8 mouse cellular contexts compared by ENCODE assay signal in genomic region chr12:12972756-12973435, GRCm38 (mm10). TPM values are rescaled to one million over a fixed set of nuclear protein-coding genes. Genes with fewer than 3 reads are reported as not detected.
DNase-seq lines count a peak whose midpoint lies in the region; ATAC-seq and TF ChIP-seq lines count a peak whose summit lies in the region.
"Had no signal": no experiment of that assay in that cellular context is flagged by ENCODE, and none has a peak within 500 bp of the region (broad histone marks: within the 10 kb centered on the region; RNA-seq: fewer than 3 reads in every experiment).

No protein-coding gene starts in this region.

- H3K27ac ChIP-seq in stomach, embryonic 14.5 days (ENCODE audit: low read length) = peak overlapping the region; percentile 55; the same call in 1 of the 2 replicates
- H3K27ac ChIP-seq in stomach, postnatal 0 days (replicated peaks) = no peak overlapping the region
- peak overlapping the region; percentile 21; the same call in 1 of the 2 replicates for H3K27ac ChIP-seq in intestine, embryonic 16.5 days (ENCODE audit: low read length)
- no peak overlapping the region for H3K27ac ChIP-seq in forebrain, embryonic 16.5 days (ENCODE audit: low read length)

- no peak for DNase-seq in stomach, postnatal 0 days (ENCODE audit: low spot score)
- peak; percentile 34 for DNase-seq in heart, adult 8-10 months (ENCODE audit: low spot score)
- DNase-seq in layer of hippocampus, adult 8-10 months (ENCODE audit: low spot score in 2 of 2) = no peak
- no peak for DNase-seq in natural killer cell, adult 2 months (ENCODE audit: low spot score in 2 of 2)
- DNase-seq: cerebellum, adult 9-11 months had no signal

- no peak overlapping the region for H3K4me3 ChIP-seq in stomach, embryonic 14.5 days (ENCODE audit: low read depth, low read length)
- H3K4me3 ChIP-seq in stomach, postnatal 0 days (ENCODE audit: low read depth, low read length) = no peak overlapping the region
- H3K4me3 ChIP-seq in intestine, embryonic 16.5 days (ENCODE audit: low read length) = no peak overlapping the region
- H3K4me3 ChIP-seq in forebrain, embryonic 16.5 days (replicated peaks; ENCODE audit: low read length) = no peak overlapping the region

- no peak for ATAC-seq in stomach, embryonic 14.5 days (ENCODE audit: insufficient number of reproducible peaks, insufficient read depth, low FRiP score, low read depth)
- ATAC-seq in stomach, postnatal 0 days (ENCODE audit: low FRiP score, low TSS enrichment) = no peak
- 0 out of 2 replicates have a peak, but pooled peaks have one; percentile 46 for ATAC-seq in intestine, embryonic 16.5 days
- no peak for ATAC-seq in forebrain, embryonic 16.5 days

- H3K4me2 ChIP-seq in stomach, embryonic 14.5 days (replicated peaks; ENCODE audit: low read depth, low read length) = no peak overlapping the region
- H3K4me2 ChIP-seq in stomach, postnatal 0 days (replicated peaks; ENCODE audit: low read depth) = no peak overlapping the region
- no peak overlapping the region for H3K4me2 ChIP-seq in intestine, embryonic 16.5 days (ENCODE audit: low read depth, low read length)
- no peak overlapping the region for H3K4me2 ChIP-seq in forebrain, embryonic 16.5 days (ENCODE audit: low read length)

- no peak overlapping the region for H3K9ac ChIP-seq in stomach, embryonic 14.5 days (replicated peaks; ENCODE audit: low read depth, low read length)
- no peak overlapping the region for H3K9ac ChIP-seq in stomach, postnatal 0 days (ENCODE audit: low read length)
- H3K9ac ChIP-seq in intestine, embryonic 16.5 days (ENCODE audit: low read depth, low read length) = no peak overlapping the region
- no peak overlapping the region for H3K9ac ChIP-seq in forebrain, embryonic 16.5 days (replicated peaks; ENCODE audit: low read depth, low read length)

- 23% methylated on average over 8 of the region's 8 CpGs for WGBS in stomach, embryonic 14.5 days
- WGBS in stomach, postnatal 0 days = 39% methylated on average over 8 of the region's 8 CpGs
- WGBS in intestine, embryonic 16.5 days = 35% methylated on average over 8 of the region's 8 CpGs
- WGBS in forebrain, embryonic 16.5 days = 69% methylated on average over 8 of the region's 8 CpGs

- no peaks in the 10 kb centered on the region for H3K9me3 ChIP-seq in stomach, embryonic 14.5 days (ENCODE audit: control insufficient read depth, low read depth, low read length)
- H3K9me3 ChIP-seq in stomach, postnatal 0 days (ENCODE audit: control insufficient read depth, low read length) = no peaks in the 10 kb centered on the region
- no peaks in the 10 kb centered on the region for H3K9me3 ChIP-seq in intestine, embryonic 16.5 days (ENCODE audit: control insufficient read depth, low read length)
- H3K9me3 ChIP-seq in forebrain, embryonic 16.5 days (ENCODE audit: control insufficient read depth, low read length) = no peaks in the 10 kb centered on the region

- H3K27me3 ChIP-seq in stomach, embryonic 14.5 days (ENCODE audit: control insufficient read depth, insufficient read depth, low read length) = no peaks in the 10 kb centered on the region
- no peaks in the 10 kb centered on the region for H3K27me3 ChIP-seq in stomach, postnatal 0 days (ENCODE audit: control insufficient read depth, insufficient read depth, low read length)
- no peaks in the 10 kb centered on the region for H3K27me3 ChIP-seq in intestine, embryonic 16.5 days (replicated peaks; ENCODE audit: control insufficient read depth, insufficient read depth, low read length)
- no peaks in the 10 kb centered on the region for H3K27me3 ChIP-seq in forebrain, embryonic 16.5 days (replicated peaks; ENCODE audit: control insufficient read depth, insufficient read depth, low read length)

- no peak for TF ChIP-seq EP300 in stomach, postnatal 0 days (optimal IDR thresholded peaks at IDR 0.05)

- H3K36me3 ChIP-seq in stomach, embryonic 14.5 days (ENCODE audit: control insufficient read depth, insufficient read depth, low read length) = no peaks in the 10 kb centered on the region
- no peaks in the 10 kb centered on the region for H3K36me3 ChIP-seq in stomach, postnatal 0 days (ENCODE audit: control insufficient read depth, insufficient read depth, low read length)
- H3K36me3 ChIP-seq in intestine, embryonic 16.5 days (ENCODE audit: control insufficient read depth, insufficient read depth, low read length) = no peaks in the 10 kb centered on the region
- no peaks in the 10 kb centered on the region for H3K36me3 ChIP-seq in forebrain, embryonic 16.5 days (ENCODE audit: control insufficient read depth, insufficient read depth)

- TF ChIP-seq CTCF in stomach, postnatal 0 days (IDR thresholded peaks at IDR 0.05; ENCODE audit: low read depth) = no peak

- H3K4me1 ChIP-seq in stomach, embryonic 14.5 days (ENCODE audit: control insufficient read depth, insufficient read depth, low read length) = peaks cover 12% of the 10 kb centered on the region; the same call in 1 of the 2 replicates
- H3K4me1 ChIP-seq in stomach, postnatal 0 days (replicated peaks; ENCODE audit: control insufficient read depth, insufficient read depth) = no peaks in the 10 kb centered on the region
- peaks cover 6% of the 10 kb centered on the region; the same call in 1 of the 2 replicates for H3K4me1 ChIP-seq in intestine, embryonic 16.5 days (ENCODE audit: control insufficient read depth, insufficient read depth, low read length)
- H3K4me1 ChIP-seq in forebrain, embryonic 16.5 days (replicated peaks; ENCODE audit: control insufficient read depth, insufficient read depth, low read length) = no peaks in the 10 kb centered on the region

RNA-seq across cellular contexts. Expression of gene Mycn, which starts 31.2 kb away (rescaled TPM):
- polyA plus RNA-seq in stomach, embryonic 14.5 days (2014; fragmentation: Nextera tagmentation; extraction: Ambion mirVana) = 47.6 and 47.9 TPM in 2 replicates
- 14.0 TPM in 2 replicates for polyA plus RNA-seq in stomach, postnatal 0 days (2015; fragmentation: Nextera tagmentation; extraction: Ambion mirVana)
- 1 to 10 TPM; 1.5 to 5.8 (median 3.6) TPM for total RNA-seq in heart, adult 8-10 months (2022)
- 60.7 and 66.4 TPM in 2 replicates for polyA plus RNA-seq in intestine, embryonic 16.5 days (2015; fragmentation: Nextera tagmentation; extraction: Ambion mirVana)
- 156 and 197 TPM in 2 replicates for polyA plus RNA-seq in forebrain, embryonic 16.5 days (2015; fragmentation: Nextera tagmentation; extraction: Ambion mirVana)
- total RNA-seq in layer of hippocampus, adult 8-10 months (2022) = 1 to 10 TPM; 6.9 to 8.6 (median 7.8) TPM

Comparison
In these comparisons a context has a peak if more than half of its experiments do, and no peak if none do; other contexts are left out.
1. H3K27ac ChIP-seq: peak in stomach, embryonic 14.5 days (single experiment) and intestine, embryonic 16.5 days (single experiment); none in stomach, postnatal 0 days (single experiment) and forebrain, embryonic 16.5 days (single experiment).